Mouse (Mus musculus) intestine, embryonic 16.5 days (tissue): ENCODE data around the gene Ddi2. TPM values are rescaled to one million over a fixed set of nuclear protein-coding genes. Genes with fewer than 3 reads are reported as not detected.

Experiments used
- ATAC-seq: fragments of 200-750 bp; cut with Nextera tagmentation; 2 replicates; pipeline ENCODE4 v1.8.0; 2017; ENCODE audit warnings: moderate TSS enrichment, moderate library complexity
- H3K27ac ChIP-seq: fragments of 300-500 bp; sonication (generic); 2 replicates; pipeline ENCODE4 v1.5.1; 2014; ENCODE audit warnings: mild to moderate bottlenecking, low read length
- H3K27me3 ChIP-seq: fragments of 300-500 bp; sonication (generic); replicated peaks from 2 replicates; pipeline ENCODE4 v1.6.1; 2014; ENCODE audit warnings: low read length, control low read depth, mixed read lengths; ENCODE audit not compliant: control insufficient read depth, insufficient read depth
- H3K36me3 ChIP-seq: fragments of 300-500 bp; sonication (generic); 2 replicates; pipeline ENCODE4 v1.6.1; 2014; ENCODE audit warnings: low read length, control low read depth; ENCODE audit not compliant: control insufficient read depth, insufficient read depth
- H3K4me1 ChIP-seq: fragments of 300-500 bp; sonication (generic); 2 replicates; pipeline ENCODE4 v1.6.1; 2014; ENCODE audit warnings: low read length, control low read depth, mixed read lengths; ENCODE audit not compliant: control insufficient read depth, insufficient read depth
- H3K4me2 ChIP-seq: fragments of 300-500 bp; sonication (generic); 2 replicates; pipeline ENCODE4 v1.6.1; 2014; ENCODE audit warnings: low read depth, low read length, control low read depth
- H3K4me3 ChIP-seq: fragments of 300-500 bp; sonication (generic); 2 replicates; pipeline ENCODE4 v1.5.1; 2014; ENCODE audit warnings: mild to moderate bottlenecking, low read length
- H3K9ac ChIP-seq: fragments of 300-500 bp; sonication (generic); 2 replicates; pipeline ENCODE4 v1.6.1; 2014; ENCODE audit warnings: low read depth, low read length
- H3K9me3 ChIP-seq: fragments of 300-500 bp; sonication (generic); 2 replicates; pipeline ENCODE4 v1.6.1; 2016; ENCODE audit warnings: low read length, control low read depth; ENCODE audit not compliant: control insufficient read depth
- WGBS: fragments of 180-500 bp; shearing (Covaris S2); extraction: QIAGEN DNeasy Blood & Tissue Kit; methylation state at CpG from one replicate; pipeline ENCODE4 v1.1.7; 2014; 5-methylcytosine and 5-hydroxymethylcytosine counted together
- polyA plus RNA-seq: library from polyadenylated mRNA; unstranded; fragments of >200 nt; fragmentation: Nextera tagmentation; extraction: Ambion mirVana; gene quantifications from 2 replicates; pipeline ENCODE4 v1.2.1, GENCODE M21; 2015

Ddi2 gene
- polyA plus RNA-seq, 1 experiment from 2014 or later: 16.5 TPM

- Histone ChIP-seq H3K9ac (no peak overlapping the region), H3K36me3 (no peaks in the 10 kb centered on the region), H3K4me2 (no peak overlapping the region), H3K4me3 (no peak overlapping the region), H3K4me1 (peaks cover 28% of the 10 kb centered on the region; the same call in 1 of the 2 replicates), H3K27me3 (no peaks in the 10 kb centered on the region), H3K9me3 (no peaks in the 10 kb centered on the region), H3K27ac (no peak overlapping the region)
- no peak for ATAC-seq
- 82% methylated on average over 13 of the region's 13 CpGs for WGBS
Observed at GRCm38 (mm10) chr4:141730401-141730800, 7.2 kb upstream of the Ddi2 start.

GRCm38 (mm10) chr4:141729266-141729665 lies 6.0 kb upstream of the Ddi2 start:
- Histone ChIP-seq H3K4me1 (peaks cover 26% of the 10 kb centered on the region; the same call in 1 of the 2 replicates), H3K9me3 (no peaks in the 10 kb centered on the region), H3K27ac (peak overlapping the region; percentile 59), H3K27me3 (no peaks in the 10 kb centered on the region), H3K4me2 (peak overlapping the region; percentile 37; the same call in 1 of the 2 replicates), H3K36me3 (no peaks in the 10 kb centered on the region), H3K4me3 (no peak overlapping the region), H3K9ac (0 out of 2 replicates have a peak overlapping the region, but pooled peaks have one; percentile 1)
- ATAC-seq: peak; percentile 79
- WGBS: 53% methylated on average over 3 of the region's 3 CpGs

- 46% methylated on average over 3 of the region's 3 CpGs for WGBS
- Histone ChIP-seq H3K4me3 (no peak overlapping the region), H3K27ac (peak overlapping the region; percentile 4; the same call in 1 of the 2 replicates), H3K9ac (no peak overlapping the region), H3K9me3 (no peaks in the 10 kb centered on the region), H3K4me2 (no peak overlapping the region), H3K27me3 (no peaks in the 10 kb centered on the region), H3K4me1 (peaks cover 36% of the 10 kb centered on the region), H3K36me3 (no peaks in the 10 kb centered on the region)
- no peak for ATAC-seq
Observed at GRCm38 (mm10) chr4:141725738-141726137, 2.5 kb upstream of the Ddi2 start.

GRCm38 (mm10) chr4:141725277-141725676 lies 2.1 kb upstream of the Ddi2 start:
- Histone ChIP-seq H3K4me1 (peaks cover 32% of the 10 kb centered on the region), H3K4me2 (no peak overlapping the region), H3K9me3 (no peaks in the 10 kb centered on the region), H3K36me3 (no peaks in the 10 kb centered on the region), H3K4me3 (no peak overlapping the region), H3K27me3 (no peaks in the 10 kb centered on the region), H3K9ac (no peak overlapping the region), H3K27ac (0 out of 2 replicates have a peak overlapping the region, but pooled peaks have one; percentile 4)
- ATAC-seq: no peak
- 66% methylated on average over 5 of the region's 5 CpGs for WGBS

- WGBS: 63% methylated on average over 11 of the region's 11 CpGs
- H3K4me3 ChIP-seq: no peak overlapping the region
- no peaks in the 10 kb centered on the region for H3K36me3 ChIP-seq
- no peak overlapping the region for H3K27ac ChIP-seq
- peaks cover 29% of the 10 kb centered on the region for H3K4me1 ChIP-seq
- H3K9ac ChIP-seq: no peak overlapping the region
- H3K9me3 ChIP-seq: no peaks in the 10 kb centered on the region
- H3K4me2 ChIP-seq: no peak overlapping the region
- ATAC-seq: no peak
- no peaks in the 10 kb centered on the region for H3K27me3 ChIP-seq
Observed at GRCm38 (mm10) chr4:141724594-141724993, 1.4 kb upstream of the Ddi2 start.

- no peaks in the 10 kb centered on the region for H3K9me3 ChIP-seq
- peaks cover 30% of the 10 kb centered on the region for H3K4me1 ChIP-seq
- H3K27me3 ChIP-seq: no peaks in the 10 kb centered on the region
- peak overlapping the region; percentile 48 for H3K4me2 ChIP-seq
- H3K9ac ChIP-seq: peak overlapping the region; percentile 98
- ATAC-seq: peak; percentile 31; the same call in 1 of the 2 replicates
- H3K27ac ChIP-seq: no peak overlapping the region
- WGBS: 8% methylated on average over 13 of the region's 13 CpGs
- H3K36me3 ChIP-seq: no peaks in the 10 kb centered on the region
- H3K4me3 ChIP-seq: peak overlapping the region; percentile 94
Observed at GRCm38 (mm10) chr4:141723673-141724068, 452 bp upstream of the Ddi2 start.

GRCm38 (mm10) chr4:141721961-141722360 lies 1.3 kb downstream of the Ddi2 start:
- Histone ChIP-seq H3K27me3 (no peaks in the 10 kb centered on the region), H3K27ac (peak overlapping the region; percentile 29; the same call in 1 of the 2 replicates), H3K4me1 (peaks cover 26% of the 10 kb centered on the region), H3K9me3 (no peaks in the 10 kb centered on the region), H3K9ac (peak overlapping the region; percentile 98), H3K4me3 (peak overlapping the region; percentile 94), H3K36me3 (no peaks in the 10 kb centered on the region), H3K4me2 (peak overlapping the region; percentile 48)
- 41% methylated on average over 6 of the region's 6 CpGs for whole genome bisulfite sequencing
- ATAC-seq: no peak

- Histone ChIP-seq H3K9me3 (no peaks in the 10 kb centered on the region), H3K27ac (no peak overlapping the region; the same call in 1 of the 2 replicates), H3K36me3 (no peaks in the 10 kb centered on the region), H3K4me1 (peaks cover 21% of the 10 kb centered on the region), H3K4me2 (peak overlapping the region; percentile 48), H3K27me3 (no peaks in the 10 kb centered on the region), H3K4me3 (peak overlapping the region; percentile 94), H3K9ac (no peak overlapping the region)
- ATAC-seq: no peak
- 42% methylated on average over 6 of the region's 6 CpGs for WGBS
Observed at GRCm38 (mm10) chr4:141720761-141721523, 2.3 kb downstream of the Ddi2 start.

GRCm38 (mm10) chr4:141719304-141719703 lies 3.9 kb downstream of the Ddi2 start:
- no peak overlapping the region for H3K27ac ChIP-seq
- H3K9ac ChIP-seq: no peak overlapping the region
- WGBS: 97% methylated on average over 1 of the region's 1 CpGs

More at GRCm38 (mm10) chr4:141719304-141719703, 3.9 kb downstream of the Ddi2 start:
- Histone ChIP-seq H3K27me3 (no peaks in the 10 kb centered on the region), H3K36me3 (no peaks in the 10 kb centered on the region), H3K4me3 (no peak overlapping the region), H3K4me2 (no peak overlapping the region), H3K9me3 (no peaks in the 10 kb centered on the region), H3K4me1 (peaks cover 25% of the 10 kb centered on the region)
- no peak for ATAC-seq
